Mouse (Mus musculus): ENCODE results near the gene Cryl1.

DNA sequence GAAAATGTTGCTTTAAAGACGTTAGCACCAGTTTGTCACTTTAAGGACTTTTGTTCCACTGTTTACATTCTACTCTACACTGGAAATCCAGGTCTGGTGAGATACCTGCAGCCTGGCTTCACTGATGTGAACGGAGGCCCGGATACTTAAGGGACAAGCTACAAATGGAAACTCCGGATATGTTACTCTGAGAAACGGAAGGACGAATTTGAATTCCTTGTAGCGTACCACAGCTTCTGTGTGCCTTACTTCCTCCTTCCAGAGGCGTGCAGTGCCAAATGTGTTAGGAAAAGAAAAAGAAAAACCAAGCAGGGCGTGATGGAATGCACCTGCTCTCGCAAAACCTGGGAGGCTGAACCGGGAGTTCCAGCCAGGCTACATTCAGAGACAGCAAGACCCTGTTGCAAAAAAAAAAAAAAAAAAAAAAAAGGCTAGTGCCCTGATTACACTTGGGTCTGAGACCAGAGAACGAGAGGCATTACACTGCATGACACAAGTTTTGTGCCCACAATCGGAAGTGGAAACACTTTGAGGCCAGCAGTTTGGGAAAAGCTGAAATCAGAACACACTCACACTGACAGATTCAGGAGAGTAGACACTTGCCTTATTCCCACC lies 591 bp upstream of the Cryl1 start:
- no peak for TF ChIP-seq POLR2A (IDR thresholded peaks at IDR 0.05; ENCODE audit: extremely low read depth, insufficient read depth, low read length)
- TF ChIP-seq CTCF (IDR thresholded peaks at IDR 0.05; ENCODE audit: low read depth, low read length): no peak
